Mouse (Mus musculus) myocyte (in vitro differentiated cells): ENCODE measurements at regions not wholly inside any gene's neighbourhood (a gene's known extent, or its start where the extent isn't known, plus 50 kb on each side); places are given as distances from the start of the nearest gene placed in this dataset.

Experiments used
- E2F4 ChIP-seq: IDR thresholded peaks from one replicate; pipeline ENCODE4 v1.6.1; 2011; ENCODE audit warnings: mild to moderate bottlenecking, control low read depth, moderate library complexity; ENCODE audit not compliant: insufficient read depth
- POLR2A ChIP-seq: IDR thresholded peaks from one replicate; pipeline ENCODE4 v1.6.1; 2011; ENCODE audit warnings: low read depth, mild to moderate bottlenecking, control low read depth, moderate library complexity; ENCODE audit not compliant: insufficient read length
- TCF12 ChIP-seq: IDR thresholded peaks from one replicate; pipeline ENCODE4 v1.6.1; 2011; ENCODE audit warnings: mild to moderate bottlenecking, control low read depth; ENCODE audit not compliant: poor library complexity, insufficient read depth, severe bottlenecking

GRCm38 (mm10) chr19:32890801-32891200 is 133.5 kb downstream of the Pten start:
- no peak for TF ChIP-seq POLR2A
- no peak for TF ChIP-seq TCF12
- no peak for TF ChIP-seq E2F4
